Mouse (Mus musculus): ENCODE measurements around the gene Gm9844. TPM values are rescaled to one million over a fixed set of nuclear protein-coding genes. Genes with fewer than 3 reads are reported as not detected.
"Not testable (repeated sequence)": the region's sequence is repeated elsewhere in the genome, so short reads cannot be mapped to it uniquely, and the experiment has no call there.

Gm9844 gene
- total RNA-seq, 2 experiments from 2014 or later = 1.0 to 5.2 TPM

DNA sequence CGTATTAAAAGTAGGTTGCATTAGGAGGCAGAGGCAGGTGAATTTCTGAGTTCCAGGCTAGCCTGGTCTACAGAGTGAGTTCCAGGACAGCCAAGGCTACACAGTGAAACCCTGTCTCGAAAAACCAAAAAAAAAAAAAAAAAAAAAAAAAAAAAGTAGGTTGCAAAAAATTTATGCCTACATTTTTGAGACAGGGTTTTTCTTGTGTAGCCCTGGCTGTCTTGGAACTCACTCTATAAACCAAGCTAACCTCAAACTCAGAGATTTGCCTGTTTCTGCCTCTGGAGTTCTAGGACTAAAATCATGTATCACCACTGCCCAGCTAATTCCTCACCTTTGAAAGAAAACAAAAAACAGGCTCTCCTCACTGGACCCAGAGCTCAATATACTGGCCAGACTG is 33.7 kb downstream of the Gm9844 start:
- not testable (repeated sequence) for ATAC-seq (replicated peaks; ENCODE audit: low FRiP score, low TSS enrichment, poor library complexity, severe bottlenecking)

DNA sequence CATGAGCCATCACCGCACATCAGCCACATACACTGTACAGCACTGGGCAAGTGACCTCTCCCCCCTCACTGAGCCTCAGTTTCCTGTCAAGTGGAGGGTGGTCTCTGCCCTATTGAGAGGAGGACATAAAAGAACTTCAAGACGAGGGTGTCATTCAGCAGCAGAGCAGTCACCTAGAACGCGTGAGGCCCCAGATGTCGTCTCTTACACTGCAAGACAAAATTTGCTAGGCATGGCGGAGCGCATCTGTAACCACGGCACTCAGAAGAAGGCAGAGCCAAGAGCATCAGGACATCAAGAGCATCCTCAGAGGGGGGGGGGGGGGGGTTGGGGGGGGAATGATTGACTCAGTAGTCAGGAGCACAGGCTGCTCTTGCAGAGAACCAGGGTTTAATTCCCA is 34.3 kb downstream of the Gm9844 start:
- ATAC-seq (replicated peaks; ENCODE audit: low FRiP score, low TSS enrichment, poor library complexity, severe bottlenecking) = no peak

DNA sequence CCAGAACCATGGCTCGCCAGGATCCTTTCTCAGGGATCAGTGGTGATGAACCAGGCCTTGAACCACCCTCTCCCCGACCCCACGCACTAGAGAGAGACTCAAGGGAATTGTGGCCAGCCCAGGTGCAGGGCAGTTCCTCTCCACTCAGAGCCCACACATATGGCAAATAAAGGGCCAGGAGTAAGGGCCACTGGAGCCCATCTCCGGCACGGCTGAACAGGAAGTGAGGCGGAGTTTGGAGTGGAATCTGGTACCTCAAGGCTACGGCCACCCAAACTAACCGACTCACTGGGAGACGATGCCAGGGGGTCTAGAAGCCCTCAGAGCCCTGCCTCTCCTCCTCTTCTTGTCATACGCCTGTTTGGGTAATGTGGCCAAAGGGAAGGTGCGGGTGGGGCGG is 35.2 kb downstream of the Gm9844 start, which contains the start of gene Cd79a:
Gene Cd79a, plus strand, starts transcription at position 158 of the 400 bp plus-strand sequence.
- no peak for ATAC-seq (replicated peaks; ENCODE audit: low FRiP score, low TSS enrichment, poor library complexity, severe bottlenecking)

DNA sequence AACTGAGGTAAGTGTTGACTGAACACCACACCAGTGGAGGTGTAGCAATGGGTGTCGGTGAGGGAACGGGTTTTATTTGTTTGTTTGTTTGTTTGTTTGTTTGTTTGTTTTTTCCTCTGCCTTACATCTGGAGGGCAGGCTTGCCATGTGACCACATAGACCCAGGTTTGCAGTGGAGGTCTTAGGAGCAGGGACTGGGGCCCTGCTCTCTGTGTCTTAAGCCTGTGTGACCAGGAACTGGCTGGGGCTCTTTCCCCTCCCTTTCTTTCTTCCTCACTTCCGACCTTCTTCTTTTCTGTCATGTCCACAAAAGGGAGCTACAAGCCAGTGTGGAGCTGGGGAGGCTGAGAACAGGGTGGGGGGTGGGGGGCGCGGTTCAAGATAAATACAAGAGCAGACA is 35.9 kb downstream of the Gm9844 start:
- no peak for ATAC-seq (replicated peaks; ENCODE audit: low FRiP score, low TSS enrichment, poor library complexity, severe bottlenecking)

- ATAC-seq (replicated peaks; ENCODE audit: low FRiP score, low TSS enrichment, poor library complexity, severe bottlenecking) = no peak
These were observed 39.1 kb downstream of the Gm9844 start for GRCm38 (mm10) chr7:24901114-24901513.

DNA sequence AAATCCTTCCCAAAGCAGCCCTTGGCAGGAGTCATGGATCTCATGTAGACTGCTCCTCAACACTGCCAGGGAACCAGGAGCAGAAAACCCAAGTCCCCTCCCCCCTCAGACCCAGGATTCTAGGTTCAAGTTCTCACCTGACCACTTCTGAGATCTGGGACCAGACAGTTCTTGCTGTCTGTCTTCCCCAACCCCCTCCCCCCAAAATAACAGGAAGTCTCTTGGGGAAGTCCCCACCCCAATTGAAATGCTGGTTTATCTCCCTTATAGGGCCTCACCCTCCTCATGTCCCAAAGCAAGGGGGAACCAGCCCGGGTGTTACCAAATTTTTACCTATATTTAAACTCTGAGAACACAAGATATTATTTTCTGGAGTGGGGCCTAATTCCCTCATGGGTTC is 39.8 kb downstream of the Gm9844 start:
- ATAC-seq (replicated peaks; ENCODE audit: low FRiP score, low TSS enrichment, poor library complexity, severe bottlenecking) = no peak

GRCm38 (mm10) chr7:24902264-24902629 is 40.2 kb downstream of the Gm9844 start:
- no peak for ATAC-seq (replicated peaks; ENCODE audit: low FRiP score, low TSS enrichment, poor library complexity, severe bottlenecking)

DNA sequence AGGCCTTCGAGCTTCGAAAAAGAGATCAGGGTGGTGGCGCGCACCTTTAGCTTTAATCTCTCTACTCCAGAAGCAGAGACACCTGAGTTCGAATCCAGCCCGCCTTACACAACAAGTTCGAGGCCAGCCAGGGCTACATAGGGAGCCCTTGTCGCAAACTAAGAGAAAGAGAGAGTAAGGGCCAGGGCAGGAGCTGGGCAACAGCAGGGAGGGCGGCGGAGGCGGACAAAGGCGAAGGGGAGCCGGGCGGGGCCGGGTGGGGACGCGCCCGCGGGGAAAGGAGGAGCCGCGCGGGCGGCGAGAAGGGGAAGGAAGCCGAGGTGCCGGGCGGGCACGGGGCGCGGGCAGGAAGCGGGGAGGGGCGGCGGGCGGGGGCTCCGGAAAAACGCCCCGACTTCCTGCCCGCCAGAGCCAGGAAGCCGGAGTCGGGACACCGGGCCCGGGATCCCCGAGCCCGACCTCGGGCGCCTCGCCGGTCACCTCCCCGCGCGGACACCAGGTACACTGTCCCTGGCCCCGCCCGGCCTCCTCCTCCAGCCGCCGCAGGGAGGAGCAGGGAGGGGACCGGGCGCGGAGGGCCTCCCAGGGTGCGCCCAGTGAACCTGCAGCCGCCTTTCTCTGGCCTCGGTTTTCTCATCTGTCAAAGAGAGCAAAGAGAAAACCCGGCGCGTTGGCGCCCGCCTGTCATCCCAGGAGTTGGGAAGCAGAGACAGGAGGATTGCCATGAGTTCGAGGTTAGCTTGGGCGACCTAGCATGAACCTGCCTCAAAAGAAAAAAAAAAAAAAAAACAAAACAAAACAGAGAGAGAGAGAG is 40.8 kb downstream of the Gm9844 start, which contains the start of gene Arhgef1:
Gene Arhgef1, plus strand, starts transcription at position 283 of the 814 bp plus-strand sequence.
- 0 out of 2 replicates have a peak, but pooled peaks have one; percentile 24 for ATAC-seq (replicated peaks; ENCODE audit: low FRiP score, low TSS enrichment, poor library complexity, severe bottlenecking)

DNA sequence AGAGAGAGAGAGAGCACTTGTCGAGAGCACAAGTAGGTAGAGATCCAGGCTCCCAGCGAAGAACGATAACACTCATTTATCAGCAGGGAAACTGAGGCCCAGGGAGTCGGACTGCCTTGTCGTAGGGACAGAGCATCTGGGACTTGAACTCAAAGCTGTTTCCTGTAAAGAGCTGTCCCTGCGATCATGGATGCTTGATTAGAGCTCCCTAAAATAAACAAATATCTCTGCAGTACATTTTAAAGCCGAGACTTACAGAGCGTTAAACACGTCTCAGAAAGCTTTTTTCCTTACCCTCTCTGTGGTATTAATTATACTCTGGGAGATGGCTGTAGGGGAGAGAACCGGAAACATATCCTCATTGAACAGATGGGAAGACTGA is 41.4 kb downstream of the Gm9844 start:
- no peak for ATAC-seq (replicated peaks; ENCODE audit: low FRiP score, low TSS enrichment, poor library complexity, severe bottlenecking)

- peak; percentile 86 for ATAC-seq (replicated peaks; ENCODE audit: low FRiP score, low TSS enrichment, poor library complexity, severe bottlenecking)
These were observed 42.1 kb downstream of the Gm9844 start for GRCm38 (mm10) chr7:24904070-24904483.

- ATAC-seq (replicated peaks; ENCODE audit: low FRiP score, low TSS enrichment, poor library complexity, severe bottlenecking) = peak; percentile 41
These were observed 42.9 kb downstream of the Gm9844 start for GRCm38 (mm10) chr7:24904936-24905335.

DNA sequence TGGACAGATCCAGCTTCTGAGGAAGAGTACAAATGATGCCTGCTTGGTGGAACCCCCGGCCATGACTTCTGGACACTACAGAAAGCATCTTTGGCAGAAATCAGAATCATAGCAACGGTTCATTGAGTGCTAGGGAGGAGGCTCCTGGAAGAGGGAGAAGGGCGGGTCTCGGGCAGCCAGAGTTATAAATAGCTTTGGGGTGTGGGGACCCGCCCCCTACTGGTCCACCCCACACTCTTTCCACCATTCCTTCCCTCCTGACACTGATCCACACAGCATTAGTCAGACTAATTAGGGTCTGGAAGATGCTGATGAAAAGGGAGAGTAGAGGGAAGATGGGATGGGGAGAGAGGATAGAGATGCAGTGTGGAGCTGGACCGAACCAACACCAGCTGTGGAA is 44.5 kb downstream of the Gm9844 start:
- ATAC-seq (replicated peaks; ENCODE audit: low FRiP score, low TSS enrichment, poor library complexity, severe bottlenecking) = no peak

DNA sequence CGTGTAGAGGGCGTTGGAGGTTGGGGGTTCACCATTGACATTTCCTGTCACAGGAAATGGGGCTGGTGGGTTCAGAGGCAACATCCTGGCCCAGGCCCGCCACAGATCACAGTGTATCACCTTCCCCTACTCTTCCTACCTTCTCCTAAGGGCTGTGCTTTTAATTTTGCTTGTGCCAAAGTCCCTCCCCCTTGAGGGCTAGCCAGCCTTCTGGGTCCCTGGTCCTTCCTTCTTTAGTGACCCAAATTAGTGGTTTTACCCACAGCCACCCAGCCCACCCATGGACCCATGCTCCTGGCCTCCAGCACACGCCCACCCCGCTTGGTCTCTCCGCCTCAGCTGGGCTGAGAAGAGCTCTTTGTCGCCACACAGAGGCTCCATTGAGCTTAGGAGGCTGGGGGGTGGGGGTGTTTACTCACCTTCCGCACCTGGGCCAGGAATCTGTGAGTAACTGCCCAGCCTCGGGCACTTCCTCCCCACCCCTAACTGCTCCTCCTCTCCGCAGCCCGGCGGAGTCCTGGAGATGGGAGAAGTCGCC is 45.3 kb downstream of the Gm9844 start:
- ATAC-seq (replicated peaks; ENCODE audit: low FRiP score, low TSS enrichment, poor library complexity, severe bottlenecking) = no peak

Other genes with a start within 250 kb of the Gm9844 start
- gene Lypd3, start 225.7 kb upstream of the Gm9844 start, total RNA-seq (2014; fragmentation: Nextera tagmentation) = not detected in 2 replicates
- not detected in 2 replicates for gene Lypd3, start 225.7 kb upstream of the Gm9844 start, total RNA-seq (2017)
- gene Tex101, start 185.5 kb upstream of the Gm9844 start, total RNA-seq (2014; fragmentation: Nextera tagmentation) = not detected in 2 replicates
- not detected in 2 replicates for gene Tex101, start 185.5 kb upstream of the Gm9844 start, total RNA-seq (2017)
- gene BC049730, start 153.0 kb upstream of the Gm9844 start, total RNA-seq (2014; fragmentation: Nextera tagmentation) = not detected in 2 replicates
- not detected in 2 replicates for gene BC049730, start 153.0 kb upstream of the Gm9844 start, total RNA-seq (2017)
- gene Gm4763, start 135.3 kb upstream of the Gm9844 start, total RNA-seq (2014; fragmentation: Nextera tagmentation) = not detected in 2 replicates
- not detected in 2 replicates for gene Gm4763, start 135.3 kb upstream of the Gm9844 start, total RNA-seq (2017)
- 3.2 TPM in 1 of 2 replicates, not detected in the other for gene Cd177, start 101.9 kb upstream of the Gm9844 start, total RNA-seq (2014; fragmentation: Nextera tagmentation)
- 1.8 and 2.6 TPM in 2 replicates for gene Cd177, start 101.9 kb upstream of the Gm9844 start, total RNA-seq (2017)
- not detected in 2 replicates for gene Ceacam10, start 85.0 kb upstream of the Gm9844 start, total RNA-seq (2014; fragmentation: Nextera tagmentation)
- gene Ceacam10, start 85.0 kb upstream of the Gm9844 start, total RNA-seq (2017) = 6.4 TPM in 1 of 2 replicates, not detected in the other
- not detected in 2 replicates for gene Lypd4, start 7.7 kb downstream of the Gm9844 start, total RNA-seq (2014; fragmentation: Nextera tagmentation)
- not detected in 2 replicates for gene Lypd4, start 7.7 kb downstream of the Gm9844 start, total RNA-seq (2017)
- gene Dmrtc2, start 7.8 kb downstream of the Gm9844 start, total RNA-seq (2014; fragmentation: Nextera tagmentation) = not detected in 2 replicates
- gene Dmrtc2, start 7.8 kb downstream of the Gm9844 start, total RNA-seq (2017) = not detected in 2 replicates
- gene Rps19, start 22.2 kb downstream of the Gm9844 start, total RNA-seq (2014; fragmentation: Nextera tagmentation) = 4,961 and 5,532 TPM in 2 replicates
- 979 and 1,008 TPM in 2 replicates for gene Rps19, start 22.2 kb downstream of the Gm9844 start, total RNA-seq (2017)
- 1.5 and 29.5 TPM in 2 replicates for gene Cd79a, start 35.2 kb downstream of the Gm9844 start, total RNA-seq (2014; fragmentation: Nextera tagmentation)
- 4.4 TPM in 1 of 2 replicates, not detected in the other for gene Cd79a, start 35.2 kb downstream of the Gm9844 start, total RNA-seq (2017)
- gene Arhgef1, start 40.7 kb downstream of the Gm9844 start, total RNA-seq (2014; fragmentation: Nextera tagmentation) = 104 and 120 TPM in 2 replicates
- gene Arhgef1, start 40.7 kb downstream of the Gm9844 start, total RNA-seq (2017) = 21.9 and 32.8 TPM in 2 replicates
- gene Gm4881, start 82.3 kb downstream of the Gm9844 start, total RNA-seq (2014; fragmentation: Nextera tagmentation) = not detected in 2 replicates
- gene Gm4881, start 82.3 kb downstream of the Gm9844 start, total RNA-seq (2017) = not detected in 2 replicates
- 128 and 146 TPM in 2 replicates for gene Rabac1, start 110.5 kb downstream of the Gm9844 start, total RNA-seq (2014; fragmentation: Nextera tagmentation)
- 38.0 and 103 TPM in 2 replicates for gene Rabac1, start 110.5 kb downstream of the Gm9844 start, total RNA-seq (2017)
- gene Atp1a3, start 143.7 kb downstream of the Gm9844 start, total RNA-seq (2014; fragmentation: Nextera tagmentation) = not detected in 2 replicates
- gene Atp1a3, start 143.7 kb downstream of the Gm9844 start, total RNA-seq (2017) = 0.75 TPM in 1 of 2 replicates, not detected in the other
- 20.9 and 31.7 TPM in 2 replicates for gene Grik5, start 210.1 kb downstream of the Gm9844 start, total RNA-seq (2014; fragmentation: Nextera tagmentation)
- 0.23 and 6.4 TPM in 2 replicates for gene Grik5, start 210.1 kb downstream of the Gm9844 start, total RNA-seq (2017)
- 12.0 and 18.6 TPM in 2 replicates for gene Zfp574, start 210.4 kb downstream of the Gm9844 start, total RNA-seq (2014; fragmentation: Nextera tagmentation)
- 3.7 and 6.9 TPM in 2 replicates for gene Zfp574, start 210.4 kb downstream of the Gm9844 start, total RNA-seq (2017)

Data from megakaryocyte-erythroid progenitor cell, adult 5-6 weeks (primary cell).